Mouse (Mus musculus): ENCODE results near the gene Colca2. TPM values are rescaled to one million over a fixed set of nuclear protein-coding genes. Genes with fewer than 3 reads are reported as not detected.

The Colca2 gene
- polyA plus RNA-seq, 1 experiment from 2014 or later, result 3.5 TPM

GRCm38 (mm10) chr9:51273581-51274154 is 4.7 kb downstream of the Colca2 start:
- DNase-seq (ENCODE audit: low read depth, low spot score), result no peak
- in situ Hi-C loops (cut with MboI; ENCODE audit: low pct_unique_long_range_greater_than_20kb), result no loop called here
- ATAC-seq, result no peak
- no peak for TF ChIP-seq CTCF (IDR thresholded peaks at IDR 0.05)
- no peaks in the 10 kb centered on the region for H3K27me3 ChIP-seq
- ChIA-PET CTCF (no interaction called here), POLR2A (no interaction called here)

- DNase-seq (ENCODE audit: low read depth, low spot score) (no peak), ATAC-seq (no peak)
- TF ChIP-seq CTCF (IDR thresholded peaks at IDR 0.05), result no peak
- in situ Hi-C loops (cut with MboI; ENCODE audit: low pct_unique_long_range_greater_than_20kb), result no loop called here
- CTCF ChIA-PET, result no interaction called here
- POLR2A ChIA-PET, result no interaction called here
- H3K27me3 ChIP-seq, result no peaks in the 10 kb centered on the region
Observed at GRCm38 (mm10) chr9:51272102-51272501, 6.3 kb downstream of the Colca2 start.

GRCm38 (mm10) chr9:51271073-51271472 is 7.3 kb downstream of the Colca2 start:
- CTCF ChIA-PET, result no interaction called here
- ATAC-seq (no peak), DNase-seq (ENCODE audit: low read depth, low spot score) (no peak)
- POLR2A ChIA-PET, result no interaction called here
- TF ChIP-seq CTCF (IDR thresholded peaks at IDR 0.05), result no peak
- H3K27me3 ChIP-seq, result no peaks in the 10 kb centered on the region
- in situ Hi-C loops (cut with MboI; ENCODE audit: low pct_unique_long_range_greater_than_20kb), result no loop called here

DNA sequence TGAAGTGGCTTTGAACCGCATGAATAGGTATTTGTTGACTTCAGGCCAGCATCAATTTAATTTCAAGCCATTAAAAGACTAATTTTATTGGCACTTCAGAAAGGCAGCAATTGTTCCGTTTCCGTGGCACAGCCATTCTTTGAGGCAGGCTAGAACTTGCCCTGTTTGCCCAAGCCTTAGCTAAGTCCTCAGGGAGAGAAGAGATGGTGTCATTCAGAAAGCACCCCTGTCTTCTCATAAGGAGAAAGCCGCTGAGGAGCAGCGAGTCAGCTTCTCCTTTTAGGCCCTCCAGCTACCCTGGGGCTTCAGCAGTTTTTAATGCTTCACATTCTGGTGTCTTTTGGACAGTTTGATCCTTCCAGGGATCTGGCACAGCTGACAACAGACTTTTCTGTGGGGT is 9.5 kb downstream of the Colca2 start:
- no peak for TF ChIP-seq CTCF (IDR thresholded peaks at IDR 0.05)
- ATAC-seq, result no peak
- ChIA-PET CTCF (no interaction called here), POLR2A (no interaction called here)
- in situ Hi-C loops (cut with MboI; ENCODE audit: low pct_unique_long_range_greater_than_20kb), result no loop called here
- no peaks in the 10 kb centered on the region for H3K27me3 ChIP-seq
- no peak for DNase-seq (ENCODE audit: low read depth, low spot score)

DNA sequence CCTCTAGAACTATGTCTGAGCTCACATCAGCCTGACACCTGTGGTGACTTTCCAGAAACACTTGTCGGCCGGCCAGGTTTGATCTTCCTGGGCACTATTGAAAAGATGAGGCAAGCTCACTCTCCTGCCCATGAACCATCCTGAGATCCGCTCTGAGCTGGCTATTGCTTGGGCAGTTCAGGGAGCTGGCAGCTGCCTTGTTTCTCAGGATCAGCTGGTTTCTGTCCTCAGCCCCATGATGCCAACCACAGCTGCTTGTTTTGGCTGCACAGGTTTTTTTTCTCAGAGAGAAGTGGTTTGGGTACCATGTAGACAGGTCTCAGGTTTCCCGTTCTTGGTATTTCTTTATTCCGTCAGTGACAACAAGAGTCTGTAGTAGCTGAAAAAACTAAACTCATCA is 19.9 kb downstream of the Colca2 start:
- no peak for DNase-seq (ENCODE audit: low read depth, low spot score)
- TF ChIP-seq CTCF (IDR thresholded peaks at IDR 0.05), result no peak
- no peaks in the 10 kb centered on the region for H3K27me3 ChIP-seq
- ATAC-seq, result no peak
- in situ Hi-C loops (cut with MboI; ENCODE audit: low pct_unique_long_range_greater_than_20kb), result no loop called here
- CTCF ChIA-PET, result interaction anchor here (1.5 kb wide), 1 partner anchor 11 kb away, joined by 5 read pairs; no protein-coding TSS in a partner anchor
- POLR2A ChIA-PET, result no interaction called here

- in situ Hi-C loops (cut with MboI; ENCODE audit: low pct_unique_long_range_greater_than_20kb), result no loop called here
- ATAC-seq, result no peak
- no peak for TF ChIP-seq CTCF (IDR thresholded peaks at IDR 0.05)
- POLR2A ChIA-PET, result no interaction called here
- no peak for DNase-seq (ENCODE audit: low read depth, low spot score)
- H3K27me3 ChIP-seq, result no peaks in the 10 kb centered on the region
- CTCF ChIA-PET, result interaction anchor here (1.4 kb wide), 1 partner anchor 24 kb away, joined by 3 read pairs; no protein-coding TSS in a partner anchor
Observed at GRCm38 (mm10) chr9:51256780-51257502, 21.4 kb downstream of the Colca2 start.

GRCm38 (mm10) chr9:51238741-51239385 is 39.5 kb downstream of the Colca2 start:
- no peak for TF ChIP-seq CTCF (IDR thresholded peaks at IDR 0.05)
- ChIA-PET POLR2A (no interaction called here), CTCF (interaction anchor here (1.2 kb wide), 1 partner anchor 11 kb away, joined by 5 read pairs; no protein-coding TSS in a partner anchor)
- in situ Hi-C loops (cut with MboI; ENCODE audit: low pct_unique_long_range_greater_than_20kb), result no loop called here
- ATAC-seq, result no peak
- no peak for DNase-seq (ENCODE audit: low read depth, low spot score)
- H3K27me3 ChIP-seq, result peaks cover 14% of the 10 kb centered on the region

- no peak for TF ChIP-seq CTCF (IDR thresholded peaks at IDR 0.05)
- in situ Hi-C loops (cut with MboI; ENCODE audit: low pct_unique_long_range_greater_than_20kb), result no loop called here
- ATAC-seq, result no peak
- ChIA-PET POLR2A (no interaction called here), CTCF (interaction anchor here (1.4 kb wide), 1 partner anchor 24 kb away, joined by 3 read pairs; no protein-coding TSS in a partner anchor)
- DNase-seq (ENCODE audit: low read depth, low spot score), result no peak
- H3K27me3 ChIP-seq, result peaks cover 35% of the 10 kb centered on the region
Observed at GRCm38 (mm10) chr9:51232163-51232562, 46.2 kb downstream of the Colca2 start.

- in situ Hi-C loops (cut with MboI; ENCODE audit: low pct_unique_long_range_greater_than_20kb), result no loop called here
- ChIA-PET CTCF (no interaction called here), POLR2A (no interaction called here)
- ATAC-seq (no peak), DNase-seq (ENCODE audit: low read depth, low spot score) (no peak)
- no peak for TF ChIP-seq CTCF (IDR thresholded peaks at IDR 0.05)
- H3K27me3 ChIP-seq, result peaks cover 37% of the 10 kb centered on the region
Observed at GRCm38 (mm10) chr9:51230701-51231389, 47.5 kb downstream of the Colca2 start.

GRCm38 (mm10) chr9:51225636-51226166 is 52.7 kb downstream of the Colca2 start:
- DNase-seq (ENCODE audit: low read depth, low spot score) (no peak), ATAC-seq (no peak)
- ChIA-PET POLR2A (no interaction called here), CTCF (no interaction called here)
- no peak for TF ChIP-seq CTCF (IDR thresholded peaks at IDR 0.05)
- H3K27me3 ChIP-seq, result peaks cover 62% of the 10 kb centered on the region
- in situ Hi-C loops (cut with MboI; ENCODE audit: low pct_unique_long_range_greater_than_20kb), result no loop called here

Other genes with a start within 250 kb of the Colca2 start
- gene Btg4, start 217.7 kb downstream of the Colca2 start, polyA plus RNA-seq (2021), result not detected
- gene Layn, start 201.5 kb downstream of the Colca2 start, polyA plus RNA-seq (2021), result not detected
- not detected for gene 4833427G06Rik, start 176.5 kb downstream of the Colca2 start, polyA plus RNA-seq (2021)
- under 0.01 TPM for gene Gm32742, start 113.1 kb downstream of the Colca2 start, polyA plus RNA-seq (2021)
- not detected for gene Pou2af1, start 64.9 kb downstream of the Colca2 start, polyA plus RNA-seq (2021)
- not detected for gene 1810046K07Rik, start 50.3 kb upstream of the Colca2 start, polyA plus RNA-seq (2021)

Measured in Patski (cell line).